Mouse (Mus musculus): ENCODE results near the gene Akap6. TPM values are rescaled to one million over a fixed set of nuclear protein-coding genes. Genes with fewer than 3 reads are reported as not detected.
A peak's percentile ranks its signal among the peaks of the same experiment; 100 is the strongest.

Akap6 gene
- total RNA-seq, 1 experiment: 0.09 TPM

DNA sequence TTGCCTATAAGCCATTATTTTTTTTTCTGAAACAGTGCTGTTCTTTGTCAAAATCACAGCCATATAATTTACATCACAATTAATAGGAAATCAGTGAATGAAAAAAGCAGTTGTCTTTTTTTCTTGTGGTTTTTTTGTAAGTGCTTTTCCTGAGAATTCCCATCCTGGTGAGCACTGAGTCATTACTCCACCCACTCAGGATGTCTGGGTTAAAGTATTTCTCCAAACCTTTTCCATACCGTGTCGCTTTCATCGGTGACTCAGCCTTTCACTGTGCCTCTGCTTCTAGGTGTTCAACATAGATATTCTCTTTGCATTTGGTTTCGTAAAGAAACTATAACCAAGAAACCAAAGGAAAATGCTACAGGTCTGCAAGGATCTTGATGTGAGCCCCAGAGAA is 328.1 kb downstream of the Akap6 start:
- Histone ChIP-seq H3K9me3 (ENCODE audit: control insufficient read depth, insufficient read depth, low read depth, low read length) (no peaks in the 10 kb centered on the region), H3K4me1 (ENCODE audit: control insufficient read depth in 2 of 2, insufficient read depth in 2 of 2, low read length in 2 of 2, poor library complexity in 1 of 2) (no peaks in the 10 kb centered on the region; a peak in 1 of 4 replicates), H3K9ac (ENCODE audit: insufficient read depth, low read depth, low read length, poor library complexity, severe bottlenecking) (no peak overlapping the region), H3K4me3 (ENCODE audit: insufficient read depth in 1 of 2, low read depth in 1 of 2, low read length in 2 of 2, poor library complexity in 1 of 2, severe bottlenecking in 1 of 2) (no peak overlapping the region), H3K36me3 (ENCODE audit: control insufficient read depth, insufficient read depth, low read length, poor library complexity, severe bottlenecking) (no peaks in the 10 kb centered on the region), H3K27ac (ENCODE audit: insufficient read depth, low read depth, low read length, poor library complexity, severe bottlenecking) (no peak overlapping the region)
- in situ Hi-C loops (cut with MboI; ENCODE audit: low sequenced_read_pairs in 2 of 2, unreplicated experiment in 2 of 2): no loop called here
- DNase-seq (ENCODE audit: low read depth, low spot score): no peak
- no peak for TF ChIP-seq MAFK (IDR thresholded peaks at IDR 0.05; ENCODE audit: insufficient read depth, low read depth, low read length)
- no peak for TF ChIP-seq ZC3H11A (IDR thresholded peaks at IDR 0.05; ENCODE audit: borderline replicate concordance, low read depth, low read length)
- TF ChIP-seq CHD2 (IDR thresholded peaks at IDR 0.05; ENCODE audit: low read depth, low read length): no peak
- TF ChIP-seq HCFC1 (IDR thresholded peaks at IDR 0.05; ENCODE audit: borderline replicate concordance, insufficient read depth, low read length): no peak
- TF ChIP-seq ZNF384 (IDR thresholded peaks at IDR 0.05; ENCODE audit: low read depth, low read length): no peak

- H3K9ac ChIP-seq (ENCODE audit: insufficient read depth, low read depth, low read length, poor library complexity, severe bottlenecking): no peak overlapping the region
- in situ Hi-C loops (cut with MboI; ENCODE audit: low sequenced_read_pairs in 2 of 2, unreplicated experiment in 2 of 2): no loop called here
- H3K9me3 ChIP-seq (ENCODE audit: control insufficient read depth, insufficient read depth, low read depth, low read length): no peaks in the 10 kb centered on the region
- no peaks in the 10 kb centered on the region; a peak in 1 of 4 replicates for H3K4me1 ChIP-seq (ENCODE audit: control insufficient read depth in 2 of 2, insufficient read depth in 2 of 2, low read length in 2 of 2, poor library complexity in 1 of 2)
- H3K4me3 ChIP-seq (ENCODE audit: insufficient read depth in 1 of 2, low read depth in 1 of 2, low read length in 2 of 2, poor library complexity in 1 of 2, severe bottlenecking in 1 of 2): no peak overlapping the region
- no peak overlapping the region for H3K27ac ChIP-seq (ENCODE audit: insufficient read depth, low read depth, low read length, poor library complexity, severe bottlenecking)
- TF ChIP-seq ZC3H11A (IDR thresholded peaks at IDR 0.05; ENCODE audit: borderline replicate concordance, low read depth, low read length) (no peak), HCFC1 (IDR thresholded peaks at IDR 0.05; ENCODE audit: borderline replicate concordance, insufficient read depth, low read length) (no peak), MAFK (IDR thresholded peaks at IDR 0.05; ENCODE audit: insufficient read depth, low read depth, low read length) (no peak), ZNF384 (IDR thresholded peaks at IDR 0.05; ENCODE audit: low read depth, low read length) (no peak), CHD2 (IDR thresholded peaks at IDR 0.05; ENCODE audit: low read depth, low read length) (no peak)
- no peaks in the 10 kb centered on the region for H3K36me3 ChIP-seq (ENCODE audit: control insufficient read depth, insufficient read depth, low read length, poor library complexity, severe bottlenecking)
- DNase-seq (ENCODE audit: low read depth, low spot score): no peak
These were observed 329.7 kb downstream of the Akap6 start for GRCm38 (mm10) chr12:53028926-53029325.

- H3K36me3 ChIP-seq (ENCODE audit: control insufficient read depth, insufficient read depth, low read length, poor library complexity, severe bottlenecking): no peaks in the 10 kb centered on the region
- no peak for DNase-seq (ENCODE audit: low read depth, low spot score)
- no peak overlapping the region for H3K9ac ChIP-seq (ENCODE audit: insufficient read depth, low read depth, low read length, poor library complexity, severe bottlenecking)
- no peak overlapping the region for H3K27ac ChIP-seq (ENCODE audit: insufficient read depth, low read depth, low read length, poor library complexity, severe bottlenecking)
- TF ChIP-seq ZNF384 (IDR thresholded peaks at IDR 0.05; ENCODE audit: low read depth, low read length) (no peak), CHD2 (IDR thresholded peaks at IDR 0.05; ENCODE audit: low read depth, low read length) (no peak), ZC3H11A (IDR thresholded peaks at IDR 0.05; ENCODE audit: borderline replicate concordance, low read depth, low read length) (no peak), HCFC1 (IDR thresholded peaks at IDR 0.05; ENCODE audit: borderline replicate concordance, insufficient read depth, low read length) (no peak), MAFK (IDR thresholded peaks at IDR 0.05; ENCODE audit: insufficient read depth, low read depth, low read length) (no peak)
- in situ Hi-C loops (cut with MboI; ENCODE audit: low sequenced_read_pairs in 2 of 2, unreplicated experiment in 2 of 2): no loop called here
- H3K9me3 ChIP-seq (ENCODE audit: control insufficient read depth, insufficient read depth, low read depth, low read length): no peaks in the 10 kb centered on the region
- H3K4me3 ChIP-seq (ENCODE audit: insufficient read depth in 1 of 2, low read depth in 1 of 2, low read length in 2 of 2, poor library complexity in 1 of 2, severe bottlenecking in 1 of 2): no peak overlapping the region
- no peaks in the 10 kb centered on the region; a peak in 1 of 4 replicates for H3K4me1 ChIP-seq (ENCODE audit: control insufficient read depth in 2 of 2, insufficient read depth in 2 of 2, low read length in 2 of 2, poor library complexity in 1 of 2)
These were observed 330.7 kb downstream of the Akap6 start for GRCm38 (mm10) chr12:53029910-53030309.

- Histone ChIP-seq H3K9me3 (ENCODE audit: control insufficient read depth, insufficient read depth, low read depth, low read length) (no peaks in the 10 kb centered on the region), H3K9ac (ENCODE audit: insufficient read depth, low read depth, low read length, poor library complexity, severe bottlenecking) (no peak overlapping the region), H3K4me1 (ENCODE audit: control insufficient read depth in 2 of 2, insufficient read depth in 2 of 2, low read length in 2 of 2, poor library complexity in 1 of 2) (no peaks in the 10 kb centered on the region; a peak in 1 of 4 replicates), H3K36me3 (ENCODE audit: control insufficient read depth, insufficient read depth, low read length, poor library complexity, severe bottlenecking) (no peaks in the 10 kb centered on the region), H3K27ac (ENCODE audit: insufficient read depth, low read depth, low read length, poor library complexity, severe bottlenecking) (no peak overlapping the region), H3K4me3 (ENCODE audit: insufficient read depth in 1 of 2, low read depth in 1 of 2, low read length in 2 of 2, poor library complexity in 1 of 2, severe bottlenecking in 1 of 2) (no peak overlapping the region)
- no peak for TF ChIP-seq CHD2 (IDR thresholded peaks at IDR 0.05; ENCODE audit: low read depth, low read length)
- no peak for TF ChIP-seq MAFK (IDR thresholded peaks at IDR 0.05; ENCODE audit: insufficient read depth, low read depth, low read length)
- no peak for TF ChIP-seq ZC3H11A (IDR thresholded peaks at IDR 0.05; ENCODE audit: borderline replicate concordance, low read depth, low read length)
- no peak for TF ChIP-seq HCFC1 (IDR thresholded peaks at IDR 0.05; ENCODE audit: borderline replicate concordance, insufficient read depth, low read length)
- TF ChIP-seq ZNF384 (IDR thresholded peaks at IDR 0.05; ENCODE audit: low read depth, low read length): no peak
- peak; percentile 75 for DNase-seq (ENCODE audit: low read depth, low spot score)
- in situ Hi-C loops (cut with MboI; ENCODE audit: low sequenced_read_pairs in 2 of 2, unreplicated experiment in 2 of 2): no loop called here
These were observed 333.6 kb downstream of the Akap6 start for GRCm38 (mm10) chr12:53032762-53033161.
